Mouse (Mus musculus): ENCODE results near the gene Cyfip2. TPM values are rescaled to one million over a fixed set of nuclear protein-coding genes. Genes with fewer than 3 reads are reported as not detected.

The Cyfip2 gene
- total RNA-seq, 2 experiments from 2014 or later = 483 to 493 TPM

GRCm38 (mm10) chr11:46244731-46245604 is 67.7 kb downstream of the Cyfip2 start:
- no peak for DNase-seq (ENCODE audit: extremely low spot score in 1 of 2, low spot score in 1 of 2)

GRCm38 (mm10) chr11:46241985-46242384 is 70.7 kb downstream of the Cyfip2 start:
- DNase-seq (ENCODE audit: extremely low spot score in 1 of 2, low spot score in 1 of 2) = no peak

DNA sequence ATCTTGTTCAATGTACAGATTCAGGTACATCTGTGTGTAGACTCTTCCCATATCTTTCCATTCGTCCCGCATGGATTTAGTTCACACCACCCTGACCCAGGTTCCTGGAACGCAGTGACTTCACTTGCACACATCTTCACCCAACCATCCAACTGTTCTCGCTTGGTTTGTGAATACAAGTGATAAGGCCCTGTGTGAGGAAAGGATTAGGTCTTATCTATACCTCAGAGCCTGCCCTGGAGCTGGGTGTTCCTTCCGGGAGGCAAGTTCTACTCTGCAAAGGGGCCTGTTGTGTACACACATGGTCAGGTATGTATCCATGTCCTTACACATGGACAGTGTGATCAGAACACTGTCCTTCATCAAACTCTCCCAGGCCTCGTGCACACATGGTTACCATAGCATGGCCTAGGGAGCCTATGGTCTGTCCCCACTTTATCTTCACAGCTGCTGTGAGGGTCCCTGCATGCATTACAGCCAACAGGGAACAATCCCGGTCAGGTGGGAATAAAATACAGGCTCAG is 71.4 kb downstream of the Cyfip2 start:
- DNase-seq (ENCODE audit: extremely low spot score in 1 of 2, low spot score in 1 of 2) = no peak

GRCm38 (mm10) chr11:46236976-46237375 is 75.7 kb downstream of the Cyfip2 start:
- peak; percentile 65 to 92 for DNase-seq (ENCODE audit: extremely low spot score in 1 of 2, low spot score in 1 of 2)

GRCm38 (mm10) chr11:46235334-46235733 is 77.3 kb downstream of the Cyfip2 start, which contains the start of gene Fndc9:
Fndc9 (plus strand) TSS chr11:46235531.
- DNase-seq (ENCODE audit: extremely low spot score in 1 of 2, low spot score in 1 of 2) = no peak

GRCm38 (mm10) chr11:46233966-46234365 is 78.7 kb downstream of the Cyfip2 start:
- no peak for DNase-seq (ENCODE audit: extremely low spot score in 1 of 2, low spot score in 1 of 2)

DNA sequence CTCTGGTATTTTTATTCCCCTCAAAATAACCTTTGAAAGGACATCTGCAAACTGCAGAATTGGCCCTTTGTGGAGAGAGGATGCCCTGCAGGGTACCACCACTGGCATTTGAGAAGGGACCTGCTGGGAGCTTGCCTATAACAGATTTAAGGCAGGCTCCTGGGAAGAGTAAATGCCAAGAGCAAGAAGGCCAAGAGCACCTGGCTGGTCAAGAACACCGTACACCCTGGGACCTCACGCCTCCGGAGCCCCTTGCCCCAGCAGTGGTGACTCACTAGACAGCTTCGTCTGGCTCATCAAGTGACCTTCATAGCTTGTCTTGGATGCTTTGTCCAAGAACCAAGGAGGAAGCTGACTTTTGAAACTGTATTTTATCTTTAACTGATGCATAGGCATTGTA is 79.9 kb downstream of the Cyfip2 start:
- DNase-seq (ENCODE audit: extremely low spot score in 1 of 2, low spot score in 1 of 2) = no peak

DNA sequence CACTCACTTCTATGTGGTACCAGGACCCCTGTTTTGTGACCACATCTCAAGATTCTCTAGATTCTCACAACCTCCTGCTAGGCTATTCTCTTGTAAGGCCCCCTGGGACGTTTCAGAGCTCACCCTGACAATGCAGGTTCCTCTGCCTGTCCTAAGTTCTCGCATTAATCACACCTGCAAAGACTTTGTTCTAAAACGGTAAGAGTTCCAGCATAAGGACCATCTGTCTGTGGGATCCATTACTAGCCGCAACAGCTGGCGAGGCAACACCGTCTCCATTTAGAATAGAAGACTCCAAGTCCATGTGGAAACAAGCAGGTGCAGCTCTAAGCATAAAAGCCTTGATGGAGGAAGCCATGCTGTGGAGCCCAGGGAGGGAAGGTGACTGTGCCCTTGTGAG is 82.5 kb downstream of the Cyfip2 start:
- DNase-seq (ENCODE audit: extremely low spot score in 1 of 2, low spot score in 1 of 2) = no peak

GRCm38 (mm10) chr11:46225345-46225744 is 87.3 kb downstream of the Cyfip2 start:
- DNase-seq (ENCODE audit: extremely low spot score in 1 of 2, low spot score in 1 of 2) = no peak

DNA sequence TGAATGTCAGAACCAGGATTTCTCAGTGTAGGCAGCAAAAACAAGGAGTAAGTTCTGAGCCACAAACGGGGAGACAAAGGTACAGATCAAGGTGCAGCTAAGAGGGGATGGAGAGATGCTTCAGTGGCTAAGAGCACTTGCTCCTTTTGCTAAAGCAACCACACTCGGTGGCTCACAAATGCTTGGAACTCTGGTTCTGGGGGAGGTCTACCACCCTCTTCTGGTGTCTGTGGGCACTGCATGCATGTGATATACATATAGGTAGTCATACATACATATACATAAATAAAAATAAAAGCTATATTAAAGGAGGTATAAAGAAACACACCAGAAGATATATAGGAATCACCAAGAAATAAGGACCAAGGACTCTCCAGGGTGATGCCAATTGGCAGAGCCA is 89.1 kb downstream of the Cyfip2 start:
- no peak for DNase-seq (ENCODE audit: extremely low spot score in 1 of 2, low spot score in 1 of 2)

- DNase-seq (ENCODE audit: extremely low spot score in 1 of 2, low spot score in 1 of 2) = no peak
Measured at GRCm38 (mm10) chr11:46220211-46220610, 92.4 kb downstream of the Cyfip2 start.

DNA sequence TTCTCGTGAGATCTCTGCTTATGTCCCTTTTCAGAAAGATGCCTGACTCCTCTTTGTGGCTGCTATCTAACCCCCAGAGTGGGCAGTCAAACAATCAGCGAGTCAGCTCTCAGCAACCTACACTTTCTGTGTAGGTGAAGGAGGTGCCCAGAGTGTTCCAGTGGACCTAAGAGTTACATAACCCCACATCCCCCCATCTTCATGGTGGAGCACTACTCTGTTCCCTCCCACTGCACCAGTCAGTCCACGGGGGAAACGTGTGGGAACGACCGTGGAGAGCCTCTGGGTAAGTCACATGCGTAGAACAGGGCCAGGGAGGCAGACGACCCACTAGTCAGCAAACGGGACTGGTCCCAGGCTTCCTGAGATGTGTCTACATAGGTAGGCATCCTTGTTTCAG is 93.3 kb downstream of the Cyfip2 start:
- no peak for DNase-seq (ENCODE audit: extremely low spot score in 1 of 2, low spot score in 1 of 2)

DNA sequence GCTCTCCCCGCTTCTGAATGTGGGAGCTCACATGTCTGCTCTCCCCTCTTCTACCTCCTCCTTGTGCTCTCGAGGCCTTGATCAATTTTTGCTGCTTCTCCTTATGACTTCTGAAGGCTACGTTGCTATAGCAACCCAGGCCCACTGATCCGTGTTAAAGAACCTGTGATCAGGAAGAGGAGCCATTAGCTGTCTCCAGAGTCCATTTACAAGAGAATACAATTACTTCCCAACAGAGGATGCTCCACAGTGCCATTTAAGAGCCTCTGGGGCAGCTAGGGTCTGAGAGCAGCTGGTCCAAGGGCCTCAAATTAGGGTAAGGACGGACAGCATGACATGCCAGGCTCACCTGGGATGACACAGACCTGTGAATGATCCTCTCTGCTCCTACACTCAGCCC is 94.1 kb downstream of the Cyfip2 start:
- no peak for DNase-seq (ENCODE audit: extremely low spot score in 1 of 2, low spot score in 1 of 2)

DNA sequence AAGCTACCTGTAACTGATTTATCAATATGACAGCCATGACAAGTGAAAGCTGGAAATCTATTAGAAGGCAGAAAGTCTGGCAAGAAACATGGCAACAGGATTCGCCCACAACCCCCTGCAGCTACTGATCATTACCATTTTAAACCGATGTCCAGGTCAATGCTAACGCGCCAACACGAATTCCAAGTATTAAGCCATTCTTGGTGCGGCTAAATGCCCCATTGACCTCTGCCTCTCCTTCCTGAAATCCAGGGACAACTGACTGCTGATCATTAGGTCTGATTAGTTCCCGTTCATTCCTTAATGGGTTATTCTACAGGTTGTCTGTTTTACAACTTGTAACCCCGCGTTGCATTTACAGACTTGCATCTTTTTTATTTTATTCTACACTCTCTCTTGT is 95.0 kb downstream of the Cyfip2 start:
- no peak for DNase-seq (ENCODE audit: extremely low spot score in 1 of 2, low spot score in 1 of 2)

DNA sequence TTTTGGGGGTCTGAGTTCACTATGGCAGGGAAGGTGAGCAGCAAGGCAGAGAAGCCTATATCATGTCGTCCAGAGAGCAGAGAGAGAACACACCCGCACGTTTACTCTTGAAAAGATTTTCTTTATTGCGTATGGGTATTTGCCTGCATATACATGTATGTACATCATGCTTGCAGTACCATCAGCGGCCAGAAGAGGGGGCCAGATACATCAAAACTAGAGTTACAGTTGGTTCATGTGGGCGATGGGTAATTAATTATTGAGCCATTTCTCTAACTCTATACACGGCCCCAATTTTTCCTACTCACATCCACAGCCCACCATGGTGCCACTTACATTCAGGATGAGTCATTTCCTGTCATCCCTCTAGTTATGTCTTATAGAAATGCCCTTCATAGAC is 96.0 kb downstream of the Cyfip2 start:
- DNase-seq (ENCODE audit: extremely low spot score in 1 of 2, low spot score in 1 of 2) = peak in 1 of 2 experiments; percentile 60

DNA sequence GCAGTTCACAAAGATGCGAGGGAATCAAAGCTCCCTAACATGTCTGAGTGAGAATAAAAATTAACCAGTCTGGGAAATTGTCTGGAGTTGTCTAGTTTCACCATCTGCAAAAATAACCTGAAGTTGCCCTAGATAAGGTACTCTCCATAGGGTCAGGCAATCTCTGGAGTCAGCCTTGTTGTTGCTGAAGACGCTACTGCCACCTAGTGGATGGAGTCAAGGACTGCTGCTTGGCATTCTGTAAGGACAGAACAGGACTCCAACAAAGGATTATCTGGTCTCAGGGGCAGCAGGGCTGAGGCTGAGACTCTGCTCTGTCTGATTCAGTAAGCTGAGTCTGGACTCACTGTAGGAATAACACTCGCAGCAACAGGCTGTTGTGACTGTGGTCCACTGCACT is 97.3 kb downstream of the Cyfip2 start:
- DNase-seq (ENCODE audit: extremely low spot score in 1 of 2, low spot score in 1 of 2) = peak in 1 of 2 experiments; percentile 31

DNA sequence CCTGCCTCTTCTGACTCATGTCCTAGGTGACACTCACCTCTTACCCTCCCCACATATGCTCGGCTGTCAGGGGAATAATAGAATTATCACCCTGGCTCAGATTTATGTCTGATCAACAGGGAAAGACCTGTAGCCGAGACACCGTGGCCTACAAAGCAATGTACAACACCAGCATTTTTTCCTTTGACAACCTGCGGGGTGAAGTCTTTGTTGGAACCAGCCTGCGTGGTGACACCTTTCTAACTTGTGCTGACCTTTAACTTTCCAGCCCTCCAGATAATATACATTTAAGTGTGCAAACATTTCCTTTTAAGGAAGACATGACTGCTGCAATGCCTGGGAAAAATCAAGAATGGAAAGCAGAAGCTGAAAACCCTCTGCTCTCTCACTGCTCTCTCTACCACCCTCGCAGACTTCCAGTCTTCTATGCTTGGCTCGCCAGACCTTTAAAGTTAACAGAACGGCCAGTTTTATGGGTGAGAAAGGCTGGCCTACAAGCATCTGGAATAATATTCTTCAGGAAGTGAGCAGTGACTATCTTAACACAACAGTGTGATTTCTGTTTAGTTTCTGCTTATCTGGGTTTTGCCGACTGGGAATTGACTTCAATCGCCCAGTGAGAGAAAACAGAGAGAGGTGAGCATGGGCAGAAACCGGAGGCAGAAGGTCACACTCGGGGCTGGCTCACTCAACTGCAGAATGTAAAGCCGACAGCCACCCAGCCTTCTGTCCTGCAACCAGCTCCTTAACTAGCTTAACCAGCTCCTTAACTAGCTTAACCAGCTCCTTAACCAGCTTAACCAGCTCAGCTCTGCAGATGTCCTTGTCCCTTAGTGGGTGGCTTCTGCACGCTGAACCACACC is 98.1 kb downstream of the Cyfip2 start:
- DNase-seq (ENCODE audit: extremely low spot score in 1 of 2, low spot score in 1 of 2) = no peak

- DNase-seq (ENCODE audit: extremely low spot score in 1 of 2, low spot score in 1 of 2) = no peak
Measured at GRCm38 (mm10) chr11:46213844-46214243, 98.8 kb downstream of the Cyfip2 start.

DNA sequence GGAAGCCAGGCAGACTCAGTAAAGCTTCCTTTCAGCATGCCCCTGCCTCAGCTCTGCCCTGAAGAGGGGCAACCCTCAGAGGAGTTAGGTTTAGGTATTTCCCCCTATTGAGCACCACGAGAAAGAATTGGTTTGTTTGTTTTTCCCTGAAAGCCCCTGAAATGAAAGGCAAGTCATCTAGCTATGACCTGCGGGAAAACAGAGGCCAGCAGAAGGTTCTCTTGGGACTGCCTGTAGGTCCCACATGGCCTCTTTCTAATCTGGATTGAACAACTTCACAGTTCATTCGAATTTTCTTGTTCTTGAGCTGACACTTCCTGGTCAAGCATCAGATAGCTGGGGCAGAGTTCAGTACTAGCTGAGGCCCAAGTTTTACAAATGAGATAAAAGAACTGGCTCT is 100.8 kb downstream of the Cyfip2 start:
- no peak for DNase-seq (ENCODE audit: extremely low spot score in 1 of 2, low spot score in 1 of 2)

GRCm38 (mm10) chr11:46209884-46210283 is 102.8 kb downstream of the Cyfip2 start:
- no peak for DNase-seq (ENCODE audit: extremely low spot score in 1 of 2, low spot score in 1 of 2)
